19 mouse cellular contexts compared by ENCODE assay signal in the genomic region with DNA sequence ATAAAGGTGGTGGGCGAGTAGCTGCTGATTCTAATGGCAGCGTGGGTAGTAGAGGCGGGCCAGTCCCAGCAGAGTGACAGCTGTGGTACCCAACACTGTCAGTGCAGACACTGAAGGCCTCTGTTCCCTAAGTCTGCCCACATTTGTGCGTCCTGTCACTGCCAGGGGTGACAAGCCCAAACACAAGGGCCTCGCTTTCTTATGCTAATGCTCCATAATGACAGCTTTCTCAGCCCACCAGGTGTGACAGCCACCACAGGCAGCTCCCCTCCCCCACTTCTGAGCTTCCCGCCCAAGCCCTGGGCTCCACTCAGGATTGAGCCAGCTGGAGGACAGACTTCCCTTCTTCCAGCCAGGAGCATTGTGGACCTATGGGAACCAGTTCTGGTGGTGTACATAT.
DNase-seq lines count a peak whose midpoint lies in the region; ATAC-seq and TF ChIP-seq lines count a peak whose summit lies in the region.
"Had no signal": no experiment of that assay in that cellular context is flagged by ENCODE, and none has a peak within 500 bp of the region (broad histone marks: within the 10 kb centered on the region; RNA-seq: fewer than 3 reads in every experiment).

No protein-coding gene starts in this region.

- H3K27me3 ChIP-seq in E14TG2a.4 (ENCODE audit: insufficient read depth, low read length): no peaks in the 10 kb centered on the region
- H3K27me3 ChIP-seq in forebrain, embryonic 13.5 days: no peaks in the 10 kb centered on the region
- H3K27me3 ChIP-seq: kidney, embryonic 15.5 days; liver, embryonic 13.5 days; lung, embryonic 15.5 days had no signal

- H3K4me3 ChIP-seq in E14TG2a.4 (replicated peaks; ENCODE audit: low read length): 0 out of 2 replicates have a peak overlapping the region, but pooled peaks have one; percentile 17
- no peak overlapping the region for H3K4me3 ChIP-seq in ES-E14 (ENCODE audit: insufficient read depth in 1 of 2, low read depth in 1 of 2, low read length in 2 of 2, poor library complexity in 1 of 2, severe bottlenecking in 1 of 2)
- H3K4me3 ChIP-seq in forebrain, embryonic 13.5 days: no peak overlapping the region
- H3K4me3 ChIP-seq: embryonic facial prominence, embryonic 13.5 days; heart, embryonic 15.5 days; kidney, embryonic 15.5 days; left cerebral cortex, adult 2 months; liver, embryonic 13.5 days; lung, embryonic 15.5 days had no signal

- DNase-seq in layer of hippocampus, postnatal 14 days (ENCODE audit: low spot score in 2 of 2): peak; percentile 3 to 12
- DNase-seq in layer of hippocampus, adult 11-12 months (ENCODE audit: low spot score): no peak
- DNase-seq in ES-E14 (ENCODE audit: low read depth, low spot score): peak; percentile 22
- no peak for DNase-seq in kidney, adult 11 months
- DNase-seq: cerebellum, adult 11 months; cerebellum, postnatal 36 days; heart, adult 18-20 months; liver, embryonic 13.5 days; right cerebral cortex, postnatal 4 days; thymus, postnatal 36 days had no signal

- no peaks in the 10 kb centered on the region for H3K36me3 ChIP-seq in E14TG2a.4 (ENCODE audit: insufficient read depth, low read length)
- H3K36me3 ChIP-seq in ES-E14 (ENCODE audit: control insufficient read depth, insufficient read depth, low read length, poor library complexity, severe bottlenecking): no peaks in the 10 kb centered on the region
- H3K36me3 ChIP-seq in forebrain, embryonic 13.5 days (ENCODE audit: poor library complexity, severe bottlenecking): no peaks in the 10 kb centered on the region
- H3K36me3 ChIP-seq: embryonic facial prominence, embryonic 13.5 days; heart, embryonic 15.5 days; kidney, embryonic 15.5 days; liver, embryonic 13.5 days; lung, embryonic 15.5 days had no signal

- TF ChIP-seq CTCF in E14TG2a.4 (conservative IDR thresholded peaks at IDR 0.05; ENCODE audit: low read length): no peak

- no peak overlapping the region; the same call in 1 of the 2 replicates for H3K4me2 ChIP-seq in forebrain, embryonic 13.5 days
- H3K4me2 ChIP-seq: embryonic facial prominence, embryonic 13.5 days; heart, embryonic 15.5 days; kidney, embryonic 15.5 days; liver, embryonic 13.5 days; lung, embryonic 15.5 days had no signal

- WGBS in forebrain, embryonic 13.5 days: 2% methylated on average over 6 of the region's 6 CpGs

- in situ Hi-C loops in ES-E14 (cut with MboI; ENCODE audit: low sequenced_read_pairs in 2 of 2, unreplicated experiment in 2 of 2): no loop called here

- H3K4me1 ChIP-seq in E14TG2a.4 (replicated peaks; ENCODE audit: low read depth, low read length) (peaks cover 31% of the 10 kb centered on the region), ES-E14 (ENCODE audit: control insufficient read depth in 2 of 2, insufficient read depth in 2 of 2, low read length in 2 of 2, poor library complexity in 1 of 2) (peaks cover 0 to 7% of the 10 kb centered on the region in 2 experiments; a peak in 2 of 4 replicates)
- H3K4me1 ChIP-seq in forebrain, embryonic 13.5 days: peaks cover 22% of the 10 kb centered on the region
- H3K4me1 ChIP-seq: embryonic facial prominence, embryonic 13.5 days; heart, embryonic 15.5 days; kidney, embryonic 15.5 days; liver, embryonic 13.5 days; lung, embryonic 15.5 days had no signal

- H3K9ac ChIP-seq in ES-E14 (ENCODE audit: insufficient read depth, low read depth, low read length, poor library complexity, severe bottlenecking): no peak overlapping the region
- no peak overlapping the region for H3K9ac ChIP-seq in forebrain, embryonic 13.5 days
- H3K9ac ChIP-seq: embryonic facial prominence, embryonic 13.5 days; heart, embryonic 15.5 days; kidney, embryonic 15.5 days; liver, embryonic 13.5 days; lung, embryonic 15.5 days had no signal

- ATAC-seq in forebrain, embryonic 13.5 days: peak; percentile 97
- no peak for ATAC-seq in activated CD4-positive, CD25-positive, alpha-beta regulatory T cell, adult 4 months

- no peak overlapping the region for H3K27ac ChIP-seq in ES-E14 (ENCODE audit: insufficient read depth, low read depth, low read length, poor library complexity, severe bottlenecking)
- H3K27ac ChIP-seq in forebrain, embryonic 13.5 days: no peak overlapping the region
- H3K27ac ChIP-seq: embryonic facial prominence, embryonic 13.5 days; heart, embryonic 15.5 days; kidney, embryonic 15.5 days; left cerebral cortex, adult 2 months; liver, embryonic 13.5 days; lung, embryonic 15.5 days; macrophage had no signal

- no peaks in the 10 kb centered on the region for H3K9me3 ChIP-seq in E14TG2a.4 (ENCODE audit: low read length)
- H3K9me3 ChIP-seq in ES-E14 (ENCODE audit: control insufficient read depth, insufficient read depth, low read depth, low read length): no peaks in the 10 kb centered on the region
- no peaks in the 10 kb centered on the region for H3K9me3 ChIP-seq in forebrain, embryonic 13.5 days (replicated peaks)
- H3K9me3 ChIP-seq: embryonic facial prominence, embryonic 13.5 days; heart, embryonic 15.5 days; kidney, embryonic 15.5 days; liver, embryonic 13.5 days; lung, embryonic 15.5 days had no signal

TF ChIP-seq in ES-E14, 5 proteins besides CTCF, POLR2A, EP300 and RAD21:
- no peak for TF ChIP-seq ZNF384 (IDR thresholded peaks at IDR 0.05; ENCODE audit: low read depth, low read length)
- no peak for TF ChIP-seq CHD2 (IDR thresholded peaks at IDR 0.05; ENCODE audit: low read depth, low read length)
- TF ChIP-seq HCFC1 (IDR thresholded peaks at IDR 0.05; ENCODE audit: borderline replicate concordance, insufficient read depth, low read length): no peak
- TF ChIP-seq ZC3H11A (IDR thresholded peaks at IDR 0.05; ENCODE audit: borderline replicate concordance, low read depth, low read length): no peak
- TF ChIP-seq MAFK (IDR thresholded peaks at IDR 0.05; ENCODE audit: insufficient read depth, low read depth, low read length): no peak

Comparison
In these comparisons a context has a peak if more than half of its experiments do, and no peak if none do; other contexts are left out.
1. DNase-seq: peak in layer of hippocampus, postnatal 14 days (2 of 2) and ES-E14 (single experiment); none in layer of hippocampus, adult 11-12 months (single experiment) and kidney, adult 11 months (single experiment).